Mouse (Mus musculus) embryonic facial prominence, embryonic 10.5 days (tissue): ENCODE measurements around the gene Xrcc5. TPM values are rescaled to one million over a fixed set of nuclear protein-coding genes. Genes with fewer than 3 reads are reported as not detected.

ENCODE experiments used
- DNase-seq: peaks from one replicate; pipeline ENCODE4 v3.0.0-alpha.2; 2017; ENCODE audit warnings: low spot score
- H3K27ac ChIP-seq: fragments of 300-500 bp; sonication (generic); replicated peaks from 2 replicates; pipeline ENCODE4 v1.5.1; 2016; ENCODE audit warnings: mild to moderate bottlenecking
- H3K27me3 ChIP-seq: fragments of 300-500 bp; sonication (generic); replicated peaks from 2 replicates; pipeline ENCODE4 v1.6.1; 2016; ENCODE audit warnings: low read depth, mild to moderate bottlenecking; ENCODE audit not compliant: poor library complexity, severe bottlenecking
- H3K36me3 ChIP-seq: fragments of 300-500 bp; sonication (generic); replicated peaks from 2 replicates; pipeline ENCODE4 v1.6.1; 2016; ENCODE audit warnings: mild to moderate bottlenecking, moderate library complexity
- H3K4me1 ChIP-seq: fragments of 300-500 bp; sonication (generic); 2 replicates; pipeline ENCODE4 v1.6.1; 2016
- H3K4me3 ChIP-seq: fragments of 300-500 bp; sonication (generic); 2 replicates; pipeline ENCODE4 v1.5.1; 2016; ENCODE audit warnings: mild to moderate bottlenecking, moderate library complexity
- H3K9me3 ChIP-seq: fragments of 300-500 bp; sonication (generic); 2 replicates; pipeline ENCODE4 v1.6.1; 2016; ENCODE audit warnings: mild to moderate bottlenecking
- WGBS: fragments of 180-500 bp; shearing (Covaris S2); methylation state at CpG from one replicate; pipeline ENCODE4 v1.1.7; 2016; 5-methylcytosine and 5-hydroxymethylcytosine counted together
- polyA plus RNA-seq: library from polyadenylated mRNA; unstranded; fragments of >200 nt; fragmentation: Nextera tagmentation; extraction: Ambion mirVana; gene quantifications from 2 replicates; pipeline ENCODE4 v1.2.1, GENCODE M21; 2016

Gene Xrcc5
- polyA plus RNA-seq, 1 experiment from 2014 or later = 57.3 TPM

GRCm38 (mm10) chr1:72373648-72374047 is 66.4 kb downstream of the Xrcc5 start:
- WGBS = 76% methylated on average over 6 of the region's 6 CpGs
- Histone ChIP-seq H3K9me3 (no peaks in the 10 kb centered on the region), H3K27me3 (no peaks in the 10 kb centered on the region), H3K4me3 (no peak overlapping the region), H3K36me3 (peaks cover 35% of the 10 kb centered on the region), H3K27ac (no peak overlapping the region), H3K4me1 (no peaks in the 10 kb centered on the region)
- no peak for DNase-seq

GRCm38 (mm10) chr1:72374049-72374448 is 66.8 kb downstream of the Xrcc5 start:
- peaks cover 37% of the 10 kb centered on the region for H3K36me3 ChIP-seq
- no peaks in the 10 kb centered on the region for H3K9me3 ChIP-seq
- no peak overlapping the region for H3K27ac ChIP-seq
- no peaks in the 10 kb centered on the region for H3K4me1 ChIP-seq
- 69% methylated on average over 4 of the region's 4 CpGs for WGBS
- no peaks in the 10 kb centered on the region for H3K27me3 ChIP-seq
- no peak for DNase-seq
- no peak overlapping the region for H3K4me3 ChIP-seq

- Histone ChIP-seq H3K4me3 (no peak overlapping the region), H3K9me3 (no peaks in the 10 kb centered on the region), H3K36me3 (peaks cover 30% of the 10 kb centered on the region), H3K27ac (no peak overlapping the region), H3K27me3 (no peaks in the 10 kb centered on the region), H3K4me1 (no peaks in the 10 kb centered on the region)
- WGBS = 92% methylated on average over 4 of the region's 4 CpGs
- no peak for DNase-seq
Observed at GRCm38 (mm10) chr1:72378151-72378550, 70.9 kb downstream of the Xrcc5 start.

GRCm38 (mm10) chr1:72379752-72380353 is 72.6 kb downstream of the Xrcc5 start:
- peaks cover 42% of the 10 kb centered on the region for H3K36me3 ChIP-seq
- WGBS = 96% methylated on average over 11 of the region's 11 CpGs
- H3K4me3 ChIP-seq = no peak overlapping the region

GRCm38 (mm10) chr1:72380544-72380943 is 73.3 kb downstream of the Xrcc5 start:
- no peaks in the 10 kb centered on the region for H3K9me3 ChIP-seq
- no peak overlapping the region for H3K27ac ChIP-seq
- 98% methylated on average over 3 of the region's 3 CpGs for WGBS
- peaks cover 46% of the 10 kb centered on the region for H3K36me3 ChIP-seq
- H3K27me3 ChIP-seq = no peaks in the 10 kb centered on the region
- DNase-seq = no peak
- no peaks in the 10 kb centered on the region for H3K4me1 ChIP-seq
- H3K4me3 ChIP-seq = no peak overlapping the region

More at GRCm38 (mm10) chr1:72379752-72380353, 72.6 kb downstream of the Xrcc5 start:
- no peaks in the 10 kb centered on the region for H3K27me3 ChIP-seq
- no peaks in the 10 kb centered on the region for H3K4me1 ChIP-seq
- no peak for DNase-seq
- H3K9me3 ChIP-seq = no peaks in the 10 kb centered on the region
- H3K27ac ChIP-seq = no peak overlapping the region

GRCm38 (mm10) chr1:72383056-72383455 is 75.8 kb downstream of the Xrcc5 start:
- WGBS = 94% methylated on average over 7 of the region's 7 CpGs
- no peaks in the 10 kb centered on the region for H3K4me1 ChIP-seq
- no peak for DNase-seq
- no peaks in the 10 kb centered on the region for H3K9me3 ChIP-seq
- H3K4me3 ChIP-seq = no peak overlapping the region
- no peak overlapping the region for H3K27ac ChIP-seq
- no peaks in the 10 kb centered on the region for H3K27me3 ChIP-seq
- peaks cover 69% of the 10 kb centered on the region for H3K36me3 ChIP-seq

GRCm38 (mm10) chr1:72383651-72384050 is 76.4 kb downstream of the Xrcc5 start:
- no peaks in the 10 kb centered on the region for H3K27me3 ChIP-seq
- peaks cover 67% of the 10 kb centered on the region for H3K36me3 ChIP-seq
- H3K4me3 ChIP-seq = no peak overlapping the region
- WGBS = 83% methylated on average over 5 of the region's 5 CpGs
- no peak for DNase-seq
- no peaks in the 10 kb centered on the region for H3K9me3 ChIP-seq
- no peak overlapping the region for H3K27ac ChIP-seq
- no peaks in the 10 kb centered on the region for H3K4me1 ChIP-seq

GRCm38 (mm10) chr1:72390420-72390819 is 83.2 kb downstream of the Xrcc5 start:
- no peaks in the 10 kb centered on the region for H3K9me3 ChIP-seq
- H3K27me3 ChIP-seq = no peaks in the 10 kb centered on the region
- no peak overlapping the region for H3K27ac ChIP-seq
- H3K36me3 ChIP-seq = peaks cover 42% of the 10 kb centered on the region
- WGBS = 76% methylated on average over 4 of the region's 4 CpGs
- no peak for DNase-seq
- no peak overlapping the region for H3K4me3 ChIP-seq
- peaks cover 3% of the 10 kb centered on the region; the same call in 1 of the 2 replicates for H3K4me1 ChIP-seq

GRCm38 (mm10) chr1:72399720-72400401 is 92.6 kb downstream of the Xrcc5 start:
- Histone ChIP-seq H3K9me3 (no peaks in the 10 kb centered on the region), H3K36me3 (peaks cover 32% of the 10 kb centered on the region), H3K4me1 (no peaks in the 10 kb centered on the region), H3K27ac (no peak overlapping the region), H3K27me3 (no peaks in the 10 kb centered on the region), H3K4me3 (no peak overlapping the region)
- WGBS = 88% methylated on average over 8 of the region's 8 CpGs
- DNase-seq = no peak

- H3K27me3 ChIP-seq = no peaks in the 10 kb centered on the region
- H3K9me3 ChIP-seq = no peaks in the 10 kb centered on the region
- no peak for DNase-seq
- no peak overlapping the region for H3K4me3 ChIP-seq
- 85% methylated on average over 9 of the region's 9 CpGs for WGBS
- peaks cover 25% of the 10 kb centered on the region for H3K36me3 ChIP-seq
- H3K27ac ChIP-seq = 0 out of 2 replicates have a peak overlapping the region, but pooled peaks have one; percentile 6
- no peaks in the 10 kb centered on the region for H3K4me1 ChIP-seq
Observed at GRCm38 (mm10) chr1:72400616-72401015, 93.4 kb downstream of the Xrcc5 start.

GRCm38 (mm10) chr1:72401331-72402069 is 94.3 kb downstream of the Xrcc5 start:
- H3K27ac ChIP-seq = no peak overlapping the region
- H3K9me3 ChIP-seq = no peaks in the 10 kb centered on the region
- H3K27me3 ChIP-seq = no peaks in the 10 kb centered on the region
- H3K4me3 ChIP-seq = no peak overlapping the region
- no peak for DNase-seq
- WGBS = 86% methylated on average over 8 of the region's 8 CpGs
- peaks cover 16% of the 10 kb centered on the region for H3K36me3 ChIP-seq
- H3K4me1 ChIP-seq = no peaks in the 10 kb centered on the region

GRCm38 (mm10) chr1:72406505-72407079 is 99.4 kb downstream of the Xrcc5 start:
- DNase-seq = no peak
- H3K36me3 ChIP-seq = no peaks in the 10 kb centered on the region
- no peak overlapping the region for H3K27ac ChIP-seq
- no peak overlapping the region for H3K4me3 ChIP-seq
- WGBS = 82% methylated on average over 14 of the region's 14 CpGs
- no peaks in the 10 kb centered on the region for H3K9me3 ChIP-seq
- H3K27me3 ChIP-seq = no peaks in the 10 kb centered on the region
- H3K4me1 ChIP-seq = no peaks in the 10 kb centered on the region
